Mouse (Mus musculus) liver, postnatal 0 days (tissue): ENCODE measurements at regions not wholly inside any gene's neighbourhood (a gene's known extent, or its start where the extent isn't known, plus 50 kb on each side); places are given as distances from the start of the nearest gene placed in this dataset.

ENCODE experiments used
- ATAC-seq: fragments of 200-750 bp; cut with Nextera tagmentation; 2 replicates; pipeline ENCODE4 v1.8.0; 2017; ENCODE audit warnings: mild to moderate bottlenecking, moderate library complexity
- DNase-seq: peaks from one replicate; pipeline ENCODE4 v3.0.0-alpha.2; 2016
- H3K27ac ChIP-seq: fragments of 300-500 bp; sonication (generic); 2 replicates; pipeline ENCODE4 v1.5.1; 2014; ENCODE audit warnings: antibody characterized with exemption, moderate library complexity, mild to moderate bottlenecking, low read depth
- H3K27me3 ChIP-seq: fragments of 300-500 bp; sonication (generic); 2 replicates; pipeline ENCODE4 v1.6.1; 2014; ENCODE audit warnings: low read length, control low read depth, mixed read lengths; ENCODE audit not compliant: insufficient read depth
- H3K36me3 ChIP-seq: fragments of 300-500 bp; sonication (generic); replicated peaks from 2 replicates; pipeline ENCODE4 v1.6.1; 2014; ENCODE audit warnings: mild to moderate bottlenecking, control low read depth, low read length, moderate library complexity, mixed read lengths; ENCODE audit not compliant: insufficient read depth
- H3K4me1 ChIP-seq: fragments of 300-500 bp; sonication (generic); 2 replicates; pipeline ENCODE4 v1.6.1; 2014; ENCODE audit warnings: antibody characterized with exemption, mild to moderate bottlenecking, control low read depth; ENCODE audit not compliant: insufficient read depth
- H3K4me2 ChIP-seq: fragments of 300-500 bp; sonication (generic); 2 replicates; pipeline ENCODE4 v1.6.1; 2014; ENCODE audit warnings: low read depth, mild to moderate bottlenecking, low read length, moderate library complexity, mixed read lengths
- H3K4me3 ChIP-seq: fragments of 300-500 bp; sonication (generic); 2 replicates; pipeline ENCODE4 v1.5.1; 2014; ENCODE audit warnings: low read depth, low read length
- H3K9ac ChIP-seq: fragments of 300-500 bp; sonication (generic); replicated peaks from 2 replicates; pipeline ENCODE4 v1.6.1; 2014; ENCODE audit warnings: mild to moderate bottlenecking, moderate library complexity
- H3K9me3 ChIP-seq: fragments of 300-500 bp; sonication (generic); 2 replicates; pipeline ENCODE4 v1.6.1; 2016; ENCODE audit warnings: mild to moderate bottlenecking, control low read depth, low read length, mixed read lengths
- CTCF ChIP-seq: sonication (generic); IDR thresholded peaks from 2 replicates; pipeline ENCODE4 v1.5.1; 2016; ENCODE audit warnings: antibody characterized with exemption, low read depth
- EP300 ChIP-seq: IDR thresholded peaks from 2 replicates; pipeline ENCODE4 v1.6.1; 2016; ENCODE audit warnings: antibody characterized with exemption, low read depth, mild to moderate bottlenecking
- WGBS: fragments of 180-500 bp; shearing (Covaris S2); extraction: QIAGEN DNeasy Blood & Tissue Kit; methylation state at CpG from one replicate; pipeline ENCODE4 v1.1.7; 2014; ENCODE audit not compliant: insufficient replicate concordance; 5-methylcytosine and 5-hydroxymethylcytosine counted together

GRCm38 (mm10) chr1:185151130-185151799 lies 52.7 kb upstream of the Rab3gap2 start:
- Histone ChIP-seq H3K4me2 (no peak overlapping the region), H3K9me3 (no peaks in the 10 kb centered on the region), H3K4me3 (no peak overlapping the region), H3K27ac (no peak overlapping the region), H3K9ac (no peak overlapping the region), H3K36me3 (no peaks in the 10 kb centered on the region), H3K4me1 (no peaks in the 10 kb centered on the region), H3K27me3 (no peaks in the 10 kb centered on the region)
- no peak for ATAC-seq
- no peak for TF ChIP-seq EP300
- TF ChIP-seq CTCF, result no peak
- no peak for DNase-seq
- WGBS, result 68% methylated on average over 11 of the region's 11 CpGs

- DNase-seq, result no peak
- no peak for ATAC-seq
- WGBS, result 78% methylated on average over 15 of the region's 15 CpGs
Observed at GRCm38 (mm10) chr1:185150431-185151129, 53.3 kb upstream of the Rab3gap2 start.

GRCm38 (mm10) chr1:185144791-185145190 lies 59.1 kb upstream of the Rab3gap2 start:
- Histone ChIP-seq H3K27ac (no peak overlapping the region), H3K36me3 (no peaks in the 10 kb centered on the region), H3K9ac (no peak overlapping the region), H3K4me2 (no peak overlapping the region), H3K27me3 (no peaks in the 10 kb centered on the region), H3K4me1 (no peaks in the 10 kb centered on the region), H3K9me3 (no peaks in the 10 kb centered on the region), H3K4me3 (no peak overlapping the region)
- WGBS, result 76% methylated on average over 1 of the region's 1 CpGs
- TF ChIP-seq EP300 (no peak), CTCF (no peak)
- no peak for ATAC-seq
- DNase-seq, result no peak

More at GRCm38 (mm10) chr1:185150431-185151129, 53.3 kb upstream of the Rab3gap2 start:
- Histone ChIP-seq H3K36me3 (no peaks in the 10 kb centered on the region), H3K9me3 (no peaks in the 10 kb centered on the region), H3K9ac (no peak overlapping the region), H3K27me3 (no peaks in the 10 kb centered on the region), H3K4me1 (no peaks in the 10 kb centered on the region), H3K27ac (no peak overlapping the region), H3K4me3 (no peak overlapping the region), H3K4me2 (no peak overlapping the region)
- TF ChIP-seq CTCF (no peak), EP300 (no peak)

- no peak for ATAC-seq
- Histone ChIP-seq H3K27ac (no peak overlapping the region), H3K4me3 (no peak overlapping the region), H3K4me1 (no peaks in the 10 kb centered on the region), H3K36me3 (no peaks in the 10 kb centered on the region), H3K9me3 (no peaks in the 10 kb centered on the region), H3K9ac (no peak overlapping the region), H3K27me3 (no peaks in the 10 kb centered on the region), H3K4me2 (no peak overlapping the region)
- no peak for DNase-seq
- TF ChIP-seq CTCF, result no peak
- no peak for TF ChIP-seq EP300
- WGBS, result 78% methylated on average over 15 of the region's 15 CpGs
Observed at GRCm38 (mm10) chr1:185144006-185144405, 59.9 kb upstream of the Rab3gap2 start.

- H3K4me3 ChIP-seq, result no peak overlapping the region
- H3K9me3 ChIP-seq, result no peaks in the 10 kb centered on the region
- TF ChIP-seq CTCF, result no peak
- TF ChIP-seq EP300, result no peak
- ATAC-seq (no peak), DNase-seq (no peak)
- H3K36me3 ChIP-seq, result no peaks in the 10 kb centered on the region
- no peaks in the 10 kb centered on the region for H3K4me1 ChIP-seq
- H3K4me2 ChIP-seq, result no peak overlapping the region
- H3K9ac ChIP-seq, result no peak overlapping the region
- no peak overlapping the region for H3K27ac ChIP-seq
- no peaks in the 10 kb centered on the region for H3K27me3 ChIP-seq
- WGBS, result 71% methylated on average over 5 of the region's 5 CpGs
Observed at GRCm38 (mm10) chr1:185140317-185140716, 63.6 kb upstream of the Rab3gap2 start.

- no peak overlapping the region for H3K27ac ChIP-seq
- H3K9ac ChIP-seq, result no peak overlapping the region
- ATAC-seq, result no peak
- H3K9me3 ChIP-seq, result no peaks in the 10 kb centered on the region
- no peaks in the 10 kb centered on the region for H3K27me3 ChIP-seq
- H3K4me2 ChIP-seq, result no peak overlapping the region
- H3K4me1 ChIP-seq, result no peaks in the 10 kb centered on the region
- 73% methylated on average over 4 of the region's 4 CpGs for WGBS
- H3K36me3 ChIP-seq, result no peaks in the 10 kb centered on the region
- no peak for DNase-seq
- TF ChIP-seq EP300 (no peak), CTCF (no peak)
- H3K4me3 ChIP-seq, result no peak overlapping the region
Observed at GRCm38 (mm10) chr1:185128209-185128608, 75.7 kb upstream of the Rab3gap2 start.
